Mouse (Mus musculus): Measurements from ENCODE around the gene Usp4.

GRCm38 (mm10) chr9:108439176-108439575 is 91.5 kb downstream of the Usp4 start:
- TF ChIP-seq EP300 (IDR thresholded peaks at IDR 0.05; ENCODE audit: low read length) (no peak), BHLHE40 (IDR thresholded peaks at IDR 0.05; ENCODE audit: low read depth, low read length) (no peak), POLR2AphosphoS2 (IDR thresholded peaks at IDR 0.05; ENCODE audit: low read depth, low read length) (no peak), CTCF (conservative IDR thresholded peaks at IDR 0.05 in 1 of 2, IDR thresholded peaks at IDR 0.05 in 1 of 2; ENCODE audit: low read depth in 2 of 2, low read length in 2 of 2) (no peak), JUND (conservative IDR thresholded peaks at IDR 0.05; ENCODE audit: low read depth, low read length) (no peak), ZNF384 (IDR thresholded peaks at IDR 0.05; ENCODE audit: low read depth, low read length) (no peak)

All from CH12.LX (cell line).